Mouse (Mus musculus): ENCODE results near the gene Ptch2.

GRCm38 (mm10) chr4:117139217-117139612 is 43.3 kb downstream of the Ptch2 start:
- TF ChIP-seq GATA1 (IDR thresholded peaks at IDR 0.05; ENCODE audit: borderline replicate concordance, low read length) (no peak), FLI1 (IDR thresholded peaks at IDR 0.05; ENCODE audit: low read length) (no peak)

Data from megakaryocyte, embryonic 14.5 days (primary cell).